Mouse (Mus musculus): ENCODE data around the gene Pafah1b3.

DNA sequence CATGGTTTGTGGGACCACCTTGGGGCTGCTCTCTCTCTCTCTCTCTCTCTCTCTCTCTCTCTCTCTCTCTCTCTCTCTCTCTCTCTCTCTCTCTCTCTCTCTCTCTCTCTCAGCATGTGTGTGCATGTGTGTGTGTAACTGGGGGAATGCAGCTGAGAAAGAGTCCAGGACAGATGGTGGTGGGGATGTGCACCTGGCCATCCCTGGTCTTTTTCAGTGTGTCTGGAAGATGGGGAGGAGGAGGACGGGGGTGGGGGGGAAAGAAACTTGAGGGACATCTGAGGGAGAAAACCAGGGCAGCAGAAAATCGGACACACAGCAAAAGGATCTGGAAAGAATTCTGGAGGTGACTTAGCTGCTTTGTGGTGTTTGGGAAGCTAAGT, 8.8 kb upstream of the Pafah1b3 start:
- TF ChIP-seq CTCF (IDR thresholded peaks at IDR 0.05; ENCODE audit: extremely low read depth, insufficient read length, insufficient replicate concordance, low read depth, low read length), result no peak
- TF ChIP-seq POLR2A (IDR thresholded peaks at IDR 0.05; ENCODE audit: low read depth, low read length), result no peak

Measured in small intestine, adult 2 months (tissue).